Mouse (Mus musculus) kidney, adult 2 months (tissue): Measurements from ENCODE around the gene Gm20662.

Source experiments
- CTCF ChIP-seq: fragments of 200-500 bp; conservative IDR thresholded peaks from 2 replicates; pipeline ENCODE4 v1.5.1; 2011; ENCODE audit warnings: low read depth, mild to moderate bottlenecking, control low read depth, low read length, moderate library complexity, mixed read lengths; ENCODE audit not compliant: insufficient read depth, insufficient read length
- POLR2A ChIP-seq: fragments of 200-500 bp; IDR thresholded peaks from one replicate; pipeline ENCODE4 v1.6.1; 2011; ENCODE audit warnings: low read depth, low read length, control low read depth

- no peak for TF ChIP-seq CTCF
- TF ChIP-seq POLR2A: no peak
Measured at GRCm38 (mm10) chr9:108032126-108032525, 36.0 kb downstream of the Gm20662 start.
